Mouse (Mus musculus) ES-E14 (cell line): ENCODE data around the gene Fxr2.

ENCODE experiments used
- HCFC1 ChIP-seq: IDR thresholded peaks from 2 replicates; pipeline ENCODE4 v1.6.1; 2012; ENCODE audit warnings: low read length, inconsistent platforms, borderline replicate concordance; ENCODE audit not compliant: insufficient read depth
- ZC3H11A ChIP-seq: IDR thresholded peaks from 2 replicates; pipeline ENCODE4 v1.6.1; 2012; ENCODE audit warnings: low read depth, mild to moderate bottlenecking, inconsistent platforms, low read length, borderline replicate concordance

DNA sequence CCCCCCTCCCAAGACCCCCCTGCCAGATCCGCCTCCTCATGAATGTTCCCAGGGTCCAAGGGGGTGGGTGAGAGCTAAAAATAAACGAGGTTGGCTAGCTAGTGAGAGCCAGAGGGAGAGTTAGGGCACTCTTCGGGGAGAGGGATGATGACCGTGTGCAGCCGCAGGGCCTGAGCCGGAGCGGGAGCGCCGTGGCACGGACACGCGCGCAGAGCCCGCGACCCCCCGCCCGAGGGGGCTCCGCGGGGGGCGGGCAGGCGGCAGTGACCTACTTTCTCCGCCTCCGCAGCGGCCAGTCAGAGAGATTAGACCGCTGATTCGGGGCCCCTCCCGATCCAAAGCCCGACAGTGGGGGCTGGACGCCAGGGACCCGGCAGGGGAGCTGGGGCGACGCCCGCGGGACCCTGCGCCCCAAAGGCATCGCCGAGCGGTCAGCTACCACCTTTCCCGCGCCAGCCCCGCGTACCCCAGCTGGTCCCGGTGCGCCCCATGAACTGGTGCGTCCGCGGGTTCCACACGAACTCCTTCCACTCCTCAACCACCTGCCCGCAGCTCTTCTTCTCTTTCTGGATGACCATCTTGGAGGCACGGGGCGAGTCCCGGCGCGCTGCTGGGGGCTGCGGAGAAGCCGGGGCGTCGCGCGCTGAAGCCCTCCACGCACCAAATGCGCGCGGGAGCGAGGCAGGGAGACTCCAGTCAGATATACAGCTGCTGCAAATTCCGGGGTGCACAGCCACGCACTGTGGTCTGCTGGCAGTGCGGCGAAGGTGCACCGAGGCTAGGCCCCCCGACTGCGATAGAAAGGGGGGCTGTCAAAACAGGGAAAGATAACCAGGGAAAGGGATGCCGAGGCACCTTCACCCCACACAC lies 27.8 kb upstream of the Fxr2 start:
- no peak for TF ChIP-seq ZC3H11A
- TF ChIP-seq HCFC1: no peak
